Mouse (Mus musculus) embryonic facial prominence, embryonic 14.5 days (tissue): ENCODE results near the gene Stat1. TPM values are rescaled to one million over a fixed set of nuclear protein-coding genes. Genes with fewer than 3 reads are reported as not detected.

Experiments
- ATAC-seq: fragments of 200-750 bp; cut with Nextera tagmentation; 2 replicates; pipeline ENCODE4 v1.8.0; 2017; ENCODE audit warnings: low read depth, moderate number of reproducible peaks, moderate TSS enrichment
- DNase-seq: peaks from one replicate; pipeline ENCODE4 v3.0.0-alpha.2; 2015; ENCODE audit warnings: low spot score
- H3K27ac ChIP-seq: fragments of 300-500 bp; sonication (generic); replicated peaks from 2 replicates; pipeline ENCODE4 v1.5.1; 2014; ENCODE audit warnings: low read depth, mild to moderate bottlenecking, low read length, moderate library complexity
- H3K27me3 ChIP-seq: fragments of 300-500 bp; sonication (generic); replicated peaks from 2 replicates; pipeline ENCODE4 v1.6.1; 2014; ENCODE audit warnings: low read length; ENCODE audit not compliant: control insufficient read depth, insufficient read depth
- H3K36me3 ChIP-seq: fragments of 300-500 bp; sonication (generic); 2 replicates; pipeline ENCODE4 v1.6.1; 2014; ENCODE audit warnings: low read length, mixed read lengths; ENCODE audit not compliant: control insufficient read depth, insufficient read depth
- H3K4me1 ChIP-seq: fragments of 300-500 bp; sonication (generic); 2 replicates; pipeline ENCODE4 v1.6.1; 2014; ENCODE audit warnings: antibody characterized with exemption, low read length; ENCODE audit not compliant: control insufficient read depth, insufficient read depth
- H3K4me2 ChIP-seq: fragments of 300-500 bp; sonication (generic); 2 replicates; pipeline ENCODE4 v1.6.1; 2014; ENCODE audit warnings: low read depth, mild to moderate bottlenecking, low read length, moderate library complexity, mixed read lengths
- H3K4me3 ChIP-seq: fragments of 300-500 bp; sonication (generic); 2 replicates; pipeline ENCODE4 v1.5.1; 2014; ENCODE audit warnings: low read depth, mild to moderate bottlenecking, low read length
- H3K9ac ChIP-seq: fragments of 300-500 bp; sonication (generic); 2 replicates; pipeline ENCODE4 v1.6.1; 2014; ENCODE audit warnings: low read depth, mild to moderate bottlenecking, low read length, moderate library complexity, mixed read lengths
- H3K9me3 ChIP-seq: fragments of 300-500 bp; sonication (generic); 2 replicates; pipeline ENCODE4 v1.6.1; 2016; ENCODE audit warnings: low read length; ENCODE audit not compliant: control insufficient read depth
- WGBS: fragments of 180-500 bp; shearing (Covaris S2); extraction: QIAGEN DNeasy Blood & Tissue Kit; methylation state at CpG from one replicate; pipeline ENCODE4 v1.1.7; 2014; 5-methylcytosine and 5-hydroxymethylcytosine counted together
- polyA plus RNA-seq: library from polyadenylated mRNA; unstranded; fragments of >200 nt; fragmentation: Nextera tagmentation; extraction: Ambion mirVana; gene quantifications from 2 replicates; pipeline ENCODE4 v1.2.1, GENCODE M21; 2014

Gene Stat1
- polyA plus RNA-seq, 1 experiment from 2014 or later = 24.6 TPM

GRCm38 (mm10) chr1:52120191-52120590 lies 951 bp downstream of the Stat1 start:
- Histone ChIP-seq H3K27ac (no peak overlapping the region), H3K27me3 (no peaks in the 10 kb centered on the region), H3K4me1 (no peaks in the 10 kb centered on the region), H3K36me3 (peaks cover 4% of the 10 kb centered on the region; the same call in 1 of the 2 replicates), H3K9ac (peak overlapping the region; percentile 78; the same call in 1 of the 2 replicates), H3K9me3 (no peaks in the 10 kb centered on the region), H3K4me2 (peak overlapping the region; percentile 73), H3K4me3 (peak overlapping the region; percentile 93)
- DNase-seq (no peak), ATAC-seq (no peak)
- WGBS = 35% methylated on average over 10 of the region's 10 CpGs

- peaks cover 6% of the 10 kb centered on the region; the same call in 1 of the 2 replicates for H3K36me3 ChIP-seq
- WGBS = 83% methylated on average over 3 of the region's 3 CpGs
- DNase-seq (no peak), ATAC-seq (no peak)
- no peak overlapping the region for H3K4me3 ChIP-seq
- no peak overlapping the region for H3K27ac ChIP-seq
- H3K27me3 ChIP-seq = no peaks in the 10 kb centered on the region
- no peaks in the 10 kb centered on the region for H3K9me3 ChIP-seq
- no peak overlapping the region for H3K4me2 ChIP-seq
- no peaks in the 10 kb centered on the region for H3K4me1 ChIP-seq
- no peak overlapping the region for H3K9ac ChIP-seq
Measured at GRCm38 (mm10) chr1:52121052-52121451, 1.8 kb downstream of the Stat1 start.

- Histone ChIP-seq H3K27ac (no peak overlapping the region), H3K4me2 (no peak overlapping the region), H3K9ac (no peak overlapping the region), H3K36me3 (peaks cover 22% of the 10 kb centered on the region), H3K4me3 (no peak overlapping the region), H3K9me3 (no peaks in the 10 kb centered on the region), H3K4me1 (no peaks in the 10 kb centered on the region), H3K27me3 (no peaks in the 10 kb centered on the region)
- DNase-seq (no peak), ATAC-seq (no peak)
- WGBS = 64% methylated on average over 3 of the region's 3 CpGs
Measured at GRCm38 (mm10) chr1:52124818-52125217, 5.6 kb downstream of the Stat1 start.

GRCm38 (mm10) chr1:52127350-52127749 lies 8.1 kb downstream of the Stat1 start:
- Histone ChIP-seq H3K27me3 (no peaks in the 10 kb centered on the region), H3K9me3 (no peaks in the 10 kb centered on the region), H3K4me3 (no peak overlapping the region), H3K4me1 (no peaks in the 10 kb centered on the region), H3K36me3 (peaks cover 22% of the 10 kb centered on the region), H3K27ac (no peak overlapping the region), H3K4me2 (no peak overlapping the region), H3K9ac (no peak overlapping the region)
- DNase-seq (no peak), ATAC-seq (no peak)
- WGBS = 91% methylated on average over 6 of the region's 6 CpGs

GRCm38 (mm10) chr1:52129794-52130193 lies 10.6 kb downstream of the Stat1 start:
- Histone ChIP-seq H3K36me3 (peaks cover 22% of the 10 kb centered on the region), H3K4me1 (no peaks in the 10 kb centered on the region), H3K9ac (no peak overlapping the region), H3K27ac (no peak overlapping the region), H3K27me3 (no peaks in the 10 kb centered on the region), H3K4me2 (no peak overlapping the region), H3K9me3 (no peaks in the 10 kb centered on the region), H3K4me3 (no peak overlapping the region)
- WGBS = 50% methylated on average over 6 of the region's 6 CpGs
- no peak for ATAC-seq
- no peak for DNase-seq

- H3K36me3 ChIP-seq = peaks cover 14% of the 10 kb centered on the region
- H3K4me1 ChIP-seq = no peaks in the 10 kb centered on the region
- no peak for ATAC-seq
- H3K9me3 ChIP-seq = no peaks in the 10 kb centered on the region
- H3K27me3 ChIP-seq = no peaks in the 10 kb centered on the region
- H3K4me2 ChIP-seq = no peak overlapping the region
- DNase-seq = no peak
- 77% methylated on average over 11 of the region's 11 CpGs for WGBS
- H3K27ac ChIP-seq = no peak overlapping the region
- no peak overlapping the region for H3K9ac ChIP-seq
- H3K4me3 ChIP-seq = no peak overlapping the region
Measured at GRCm38 (mm10) chr1:52131787-52132377, 12.6 kb downstream of the Stat1 start.

- ATAC-seq (no peak), DNase-seq (no peak)
- Histone ChIP-seq H3K9ac (no peak overlapping the region), H3K4me3 (no peak overlapping the region), H3K4me1 (no peaks in the 10 kb centered on the region), H3K9me3 (no peaks in the 10 kb centered on the region), H3K36me3 (peaks cover 7% of the 10 kb centered on the region; the same call in 1 of the 2 replicates), H3K4me2 (no peak overlapping the region), H3K27ac (no peak overlapping the region), H3K27me3 (no peaks in the 10 kb centered on the region)
- 83% methylated on average over 8 of the region's 8 CpGs for WGBS
Measured at GRCm38 (mm10) chr1:52133254-52133653, 14.0 kb downstream of the Stat1 start.

GRCm38 (mm10) chr1:52137292-52137691 lies 18.1 kb downstream of the Stat1 start:
- WGBS = 61% methylated on average over 16 of the region's 16 CpGs
- H3K27ac ChIP-seq = no peak overlapping the region
- H3K27me3 ChIP-seq = no peaks in the 10 kb centered on the region
- peaks cover 19% of the 10 kb centered on the region for H3K36me3 ChIP-seq
- ATAC-seq (peak; percentile 15; the same call in 1 of the 2 replicates), DNase-seq (no peak)
- no peak overlapping the region for H3K4me3 ChIP-seq
- H3K9me3 ChIP-seq = no peaks in the 10 kb centered on the region
- H3K4me1 ChIP-seq = no peaks in the 10 kb centered on the region
- H3K9ac ChIP-seq = no peak overlapping the region
- H3K4me2 ChIP-seq = no peak overlapping the region

- H3K27me3 ChIP-seq = no peaks in the 10 kb centered on the region
- H3K36me3 ChIP-seq = peaks cover 18% of the 10 kb centered on the region; the same call in 1 of the 2 replicates
- H3K4me2 ChIP-seq = no peak overlapping the region
- H3K9me3 ChIP-seq = no peaks in the 10 kb centered on the region
- H3K4me1 ChIP-seq = no peaks in the 10 kb centered on the region
- H3K4me3 ChIP-seq = no peak overlapping the region
- H3K27ac ChIP-seq = no peak overlapping the region
- no peak overlapping the region for H3K9ac ChIP-seq
- 88% methylated on average over 9 of the region's 9 CpGs for WGBS
- no peak for DNase-seq
- no peak for ATAC-seq
Measured at GRCm38 (mm10) chr1:52140534-52140933, 21.3 kb downstream of the Stat1 start.
